Mouse (Mus musculus) ES-E14 (cell line): Measurements from ENCODE around the gene Rpl37. TPM values are rescaled to one million over a fixed set of nuclear protein-coding genes. Genes with fewer than 3 reads are reported as not detected.
A peak's percentile ranks its signal among the peaks of the same experiment; 100 is the strongest.

Experiments
- DNase-seq: peaks from one replicate; pipeline ENCODE4 v3.0.0-alpha.2; 2013; ENCODE audit warnings: low read depth, low spot score
- H3K27ac ChIP-seq: 2 replicates; pipeline ENCODE4 v1.5.1; 2012; ENCODE audit warnings: low read depth, mild to moderate bottlenecking, low read length, moderate library complexity, mixed read lengths; ENCODE audit not compliant: poor library complexity, insufficient read depth, severe bottlenecking
- H3K36me3 ChIP-seq: 2 replicates; pipeline ENCODE4 v1.6.1; 2012; ENCODE audit warnings: mild to moderate bottlenecking, low read length, moderate library complexity, mixed read lengths; ENCODE audit not compliant: control insufficient read depth, poor library complexity, insufficient read depth, severe bottlenecking
- H3K4me1 ChIP-seq, 2 experiments: fragments of 150-350 bp in 1 of 2; sonication (generic) in 1 of 2; 2 replicates each; pipeline ENCODE4 v1.6.1; 2012; ENCODE audit warnings: low read length in 2 of 2, mild to moderate bottlenecking in 1 of 2, mixed read lengths in 1 of 2; ENCODE audit not compliant: control insufficient read depth in 2 of 2, insufficient read depth in 2 of 2, poor library complexity in 1 of 2
- H3K4me3 ChIP-seq, 2 experiments: fragments of 150-350 bp in 1 of 2; sonication (generic) in 1 of 2; 2 replicates each; pipeline ENCODE4 v1.5.1; 2012; ENCODE audit warnings: low read length in 2 of 2, low read depth in 1 of 2, mild to moderate bottlenecking in 1 of 2, mixed read lengths in 1 of 2; ENCODE audit not compliant: insufficient read depth in 1 of 2, poor library complexity in 1 of 2, severe bottlenecking in 1 of 2
- H3K9ac ChIP-seq: 2 replicates; pipeline ENCODE4 v1.6.1; 2012; ENCODE audit warnings: low read depth, mild to moderate bottlenecking, low read length, mixed read lengths; ENCODE audit not compliant: poor library complexity, insufficient read depth, severe bottlenecking
- H3K9me3 ChIP-seq: fragments of 150-350 bp; sonication (generic); 2 replicates; pipeline ENCODE4 v1.6.1; 2012; ENCODE audit warnings: low read depth, mild to moderate bottlenecking, low read length; ENCODE audit not compliant: control insufficient read depth, insufficient read depth
- CHD2 ChIP-seq: IDR thresholded peaks from 2 replicates; pipeline ENCODE4 v1.6.1; 2014; ENCODE audit warnings: mild to moderate bottlenecking, low read depth, low read length, inconsistent platforms
- HCFC1 ChIP-seq: IDR thresholded peaks from 2 replicates; pipeline ENCODE4 v1.6.1; 2012; ENCODE audit warnings: low read length, inconsistent platforms, borderline replicate concordance; ENCODE audit not compliant: insufficient read depth
- MAFK ChIP-seq: IDR thresholded peaks from 2 replicates; pipeline ENCODE4 v1.6.1; 2014; ENCODE audit warnings: mild to moderate bottlenecking, low read depth, low read length, inconsistent platforms; ENCODE audit not compliant: insufficient read depth
- ZC3H11A ChIP-seq: IDR thresholded peaks from 2 replicates; pipeline ENCODE4 v1.6.1; 2012; ENCODE audit warnings: low read depth, mild to moderate bottlenecking, inconsistent platforms, low read length, borderline replicate concordance
- ZNF384 ChIP-seq: IDR thresholded peaks from 2 replicates; pipeline ENCODE4 v1.6.1; 2012; ENCODE audit warnings: low read depth, low read length, inconsistent platforms
- in situ Hi-C, 2 experiments: fragments of 600-800 bp; cut with MboI; formaldehyde crosslinking; loops; one replicate each; pipeline ENCODE4 v1.15.1; 2025; ENCODE audit warnings: low sequenced_read_pairs in 2 of 2, inconsistent platforms in 1 of 2; ENCODE audit not compliant: unreplicated experiment in 2 of 2
- total RNA-seq: library from RNA; depleted of rRNA; stranded (reverse); fragments of 300-350 nt; gene quantifications from 2 replicates; pipeline ENCODE4 v1.2.3, GENCODE M21; 2012

Rpl37 gene
- total RNA-seq, 1 experiment, result 1,373 TPM

GRCm38 (mm10) chr15:5144021-5144778, 27.8 kb downstream of the Rpl37 start:
- Histone ChIP-seq H3K36me3 (no peaks in the 10 kb centered on the region), H3K4me1 (peaks cover 0 to 3% of the 10 kb centered on the region in 2 experiments; a peak in 1 of 4 replicates), H3K4me3 (peak overlapping the region; percentile 89 to 96), H3K9me3 (no peaks in the 10 kb centered on the region), H3K27ac (peak overlapping the region; percentile 79), H3K9ac (peak overlapping the region; percentile 98)
- no peak for DNase-seq
- TF ChIP-seq HCFC1 (no peak), MAFK (no peak), CHD2 (no peak), ZNF384 (no peak), ZC3H11A (no peak)
- in situ Hi-C loops, result no loop called here

GRCm38 (mm10) chr15:5145196-5145945, 28.9 kb downstream of the Rpl37 start:
- peak overlapping the region; percentile 8 to 89; a peak in 1 of 4 replicates for H3K4me3 ChIP-seq
- peaks cover 0 to 3% of the 10 kb centered on the region in 2 experiments; a peak in 1 of 4 replicates for H3K4me1 ChIP-seq
- no peaks in the 10 kb centered on the region for H3K9me3 ChIP-seq
- DNase-seq, result no peak
- no peaks in the 10 kb centered on the region for H3K36me3 ChIP-seq
- in situ Hi-C loops, result no loop called here
- TF ChIP-seq HCFC1 (no peak), ZNF384 (no peak), ZC3H11A (no peak), MAFK (no peak), CHD2 (no peak)
- H3K9ac ChIP-seq, result no peak overlapping the region
- H3K27ac ChIP-seq, result no peak overlapping the region

DNA sequence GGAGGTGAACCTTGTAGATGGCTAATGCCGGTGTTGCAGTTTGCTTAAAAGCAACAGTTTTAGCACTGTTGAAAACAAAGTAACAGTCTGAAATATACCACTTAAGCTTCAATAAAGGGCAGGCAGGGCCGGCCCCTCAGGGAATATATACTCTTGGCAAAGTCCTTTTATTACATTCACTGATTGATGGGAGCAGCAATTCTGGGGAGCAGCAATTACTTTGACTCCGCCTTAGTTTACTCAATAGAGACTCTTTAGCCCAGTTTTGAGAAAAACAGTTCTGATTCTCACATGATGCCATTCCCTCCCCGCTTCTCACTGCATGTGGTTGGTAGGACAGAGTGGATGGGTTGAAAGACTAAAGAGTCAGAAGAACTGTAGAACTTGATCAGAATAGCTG, 32.7 kb downstream of the Rpl37 start:
- H3K36me3 ChIP-seq, result no peaks in the 10 kb centered on the region
- in situ Hi-C loops, result no loop called here
- H3K4me3 ChIP-seq, result no peak overlapping the region
- no peaks in the 10 kb centered on the region for H3K9me3 ChIP-seq
- DNase-seq, result no peak
- H3K9ac ChIP-seq, result no peak overlapping the region
- peaks cover 4 to 7% of the 10 kb centered on the region in 2 experiments for H3K4me1 ChIP-seq
- no peak for TF ChIP-seq MAFK
- TF ChIP-seq HCFC1, result no peak
- no peak for TF ChIP-seq CHD2
- no peak overlapping the region for H3K27ac ChIP-seq

- DNase-seq, result no peak
- Histone ChIP-seq H3K9ac (peak overlapping the region; percentile 7; the same call in 1 of the 2 replicates), H3K4me3 (peak overlapping the region; percentile 20 to 22; a peak in 2 of 4 replicates), H3K27ac (no peak overlapping the region; the same call in 1 of the 2 replicates), H3K9me3 (no peaks in the 10 kb centered on the region), H3K36me3 (no peaks in the 10 kb centered on the region), H3K4me1 (peaks cover 4% of the 10 kb centered on the region in 2 experiments)
- TF ChIP-seq HCFC1 (no peak), ZNF384 (no peak), CHD2 (no peak), MAFK (no peak), ZC3H11A (no peak)
- in situ Hi-C loops, result no loop called here
Observed at GRCm38 (mm10) chr15:5152171-5152570, 35.7 kb downstream of the Rpl37 start.
